ENCODE assay signal across 9 mouse cellular contexts in the genomic region with DNA sequence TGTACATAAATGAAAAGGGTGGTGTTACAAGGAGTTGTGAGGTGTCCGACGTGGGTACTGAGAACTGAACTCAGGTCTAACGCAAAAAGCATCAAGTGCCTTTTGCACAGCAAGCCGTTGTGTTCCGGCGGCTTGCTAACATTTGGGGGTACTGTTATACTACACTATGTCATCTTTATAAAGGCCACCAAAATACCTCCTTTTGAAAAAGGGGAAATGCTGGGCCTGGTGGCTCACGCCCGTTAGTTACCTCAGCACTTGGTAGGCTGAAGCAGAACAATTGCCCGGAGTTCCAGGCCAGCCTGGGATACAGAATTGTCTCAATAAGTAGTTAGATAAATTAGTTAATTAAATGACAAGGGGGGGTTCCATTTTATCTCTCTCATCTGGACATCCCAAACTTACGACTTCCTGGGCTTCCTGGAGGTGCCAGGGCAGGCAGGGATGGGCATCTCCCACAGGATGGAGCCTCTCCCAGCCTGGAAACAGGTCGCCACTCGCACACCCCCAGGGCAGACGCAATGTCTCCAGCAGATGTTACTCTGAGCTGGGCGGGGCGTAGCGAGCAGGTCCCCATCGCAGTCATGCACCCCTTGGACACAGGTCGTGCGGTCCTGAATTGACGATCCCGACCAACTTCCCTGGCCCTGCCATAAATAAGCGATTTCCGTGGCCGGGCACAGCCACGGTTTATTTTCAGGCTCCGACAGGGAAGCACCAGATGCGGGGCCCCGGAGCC. TPM values are rescaled to one million over a fixed set of nuclear protein-coding genes. Genes with fewer than 3 reads are reported as not detected.
DNase-seq lines count a peak whose midpoint lies in the region; ATAC-seq and TF ChIP-seq lines count a peak whose summit lies in the region.
"Had no signal": no experiment of that assay in that cellular context is flagged by ENCODE, and none has a peak within 500 bp of the region (broad histone marks: within the 10 kb centered on the region; RNA-seq: fewer than 3 reads in every experiment).

No protein-coding gene starts in this region.

- H3K9ac ChIP-seq in heart, postnatal 0 days (replicated peaks; ENCODE audit: low read depth, low read length) = no peak overlapping the region
- H3K9ac ChIP-seq in intestine, postnatal 0 days (ENCODE audit: low read depth, low read length) = no peak overlapping the region

- DNase-seq in heart, postnatal 0 days (ENCODE audit: low spot score) = no peak
- no peak for DNase-seq in heart, adult 11 months
- DNase-seq in thymus, adult 2 months = no peak
- DNase-seq in thymus, postnatal 14 days = no peak
- peak; percentile 60 for DNase-seq in testis, postnatal 10 days (ENCODE audit: low spot score)
- no peak for DNase-seq in gastrocnemius, adult 18-20 months (ENCODE audit: low spot score)
- DNase-seq in gastrocnemius, postnatal 25 days = no peak

- peaks cover 9% of the 10 kb centered on the region; the same call in 1 of the 2 replicates for H3K4me1 ChIP-seq in heart, postnatal 0 days (ENCODE audit: control insufficient read depth, insufficient read depth)
- H3K4me1 ChIP-seq in thymus, adult 2 months (replicated peaks; ENCODE audit: control insufficient read depth, insufficient read depth, low read length) = peaks cover 37% of the 10 kb centered on the region
- 0 out of 2 replicates have a peak, but pooled peaks cover 2% of the 10 kb centered on the region for H3K4me1 ChIP-seq in intestine, postnatal 0 days (replicated peaks; ENCODE audit: control insufficient read depth, insufficient read depth, low read length)

- H3K27me3 ChIP-seq in heart, postnatal 0 days (ENCODE audit: control insufficient read depth, insufficient read depth, low read length) = no peaks in the 10 kb centered on the region
- no peaks in the 10 kb centered on the region for H3K27me3 ChIP-seq in thymus, adult 2 months (ENCODE audit: control insufficient read depth, insufficient read depth, low read length)
- H3K27me3 ChIP-seq in intestine, postnatal 0 days (replicated peaks; ENCODE audit: control insufficient read depth, insufficient read depth, low read length) = no peaks in the 10 kb centered on the region

- H3K9me3 ChIP-seq in heart, postnatal 0 days (replicated peaks; ENCODE audit: control insufficient read depth, low read length) = no peaks in the 10 kb centered on the region
- H3K9me3 ChIP-seq in intestine, postnatal 0 days (ENCODE audit: control insufficient read depth) = no peaks in the 10 kb centered on the region

- H3K4me2 ChIP-seq in heart, postnatal 0 days (ENCODE audit: low read depth, low read length) = no peak overlapping the region
- peak overlapping the region; percentile 66 for H3K4me2 ChIP-seq in intestine, postnatal 0 days (replicated peaks; ENCODE audit: low read depth)

- TF ChIP-seq EP300 in heart, postnatal 0 days (IDR thresholded peaks at IDR 0.05; ENCODE audit: low read depth) = no peak

- ATAC-seq in heart, postnatal 0 days (ENCODE audit: insufficient read depth, low read depth) = no peak
- peak; percentile 23 for ATAC-seq in intestine, postnatal 0 days

- TF ChIP-seq POLR2A in thymus, adult 2 months (IDR thresholded peaks at IDR 0.05; ENCODE audit: control insufficient read depth, extremely low read depth, insufficient read depth, low read length, poor library complexity) = no peak

- WGBS in heart, postnatal 0 days = 90% methylated on average over 28 of the region's 28 CpGs
- 95% methylated on average over 28 of the region's 28 CpGs for WGBS in thymus, adult 2 months
- 84% methylated on average over 28 of the region's 28 CpGs for WGBS in intestine, postnatal 0 days

- H3K36me3 ChIP-seq in heart, postnatal 0 days (replicated peaks; ENCODE audit: control insufficient read depth, insufficient read depth, low read length) = no peaks in the 10 kb centered on the region
- H3K36me3 ChIP-seq in thymus, adult 2 months (ENCODE audit: control insufficient read depth, insufficient read depth, low read length) = no peaks in the 10 kb centered on the region
- H3K36me3 ChIP-seq in intestine, postnatal 0 days (ENCODE audit: control insufficient read depth, insufficient read depth) = no peaks in the 10 kb centered on the region

- H3K27ac ChIP-seq in heart, postnatal 0 days (ENCODE audit: low read depth) = 0 out of 2 replicates have a peak overlapping the region, but pooled peaks have one; percentile 27
- peak overlapping the region; percentile 89 for H3K27ac ChIP-seq in thymus, adult 2 months (ENCODE audit: control insufficient read depth, insufficient read depth, low read length)
- H3K27ac ChIP-seq in intestine, postnatal 0 days (ENCODE audit: low read depth, low read length) = 0 out of 2 replicates have a peak overlapping the region, but pooled peaks have one; percentile 5

- H3K4me3 ChIP-seq in heart, postnatal 0 days (ENCODE audit: low read depth, low read length) = no peak overlapping the region; the same call in 1 of the 2 replicates
- no peak overlapping the region for H3K4me3 ChIP-seq in thymus, adult 2 months (ENCODE audit: control insufficient read depth, insufficient read depth, low read length)
- no peak overlapping the region for H3K4me3 ChIP-seq in intestine, postnatal 0 days (ENCODE audit: low read depth, low read length)

- no peak for TF ChIP-seq CTCF in heart, postnatal 0 days (IDR thresholded peaks at IDR 0.05; ENCODE audit: low read depth)
- TF ChIP-seq CTCF in thymus, adult 2 months (IDR thresholded peaks at IDR 0.05; ENCODE audit: borderline replicate concordance, control insufficient read depth, extremely low read depth, insufficient read depth, low read length, poor library complexity) = no peak
- TF ChIP-seq CTCF in intestine, postnatal 0 days (IDR thresholded peaks at IDR 0.05; ENCODE audit: low read depth) = no peak

RNA-seq across cellular contexts. Expression of a gene that starts 3.3 kb away (rescaled TPM):
- total RNA-seq in heart, postnatal 0 days (2014; rRNA removed; ENCODE audit: low replicate concordance) = 5.0 TPM in 1 of 2 replicates, not detected in the other
- polyA plus RNA-seq in heart, postnatal 0 days (2015; fragmentation: Nextera tagmentation; extraction: Ambion mirVana) = 2.2 and 3.9 TPM in 2 replicates
- 13.0 and 15.5 TPM in 2 replicates for polyA plus RNA-seq in thymus, adult 2 months (2012; rRNA removed)
- polyA plus RNA-seq in intestine, postnatal 0 days (2015; fragmentation: Nextera tagmentation; extraction: Ambion mirVana) = 1.0 and 2.0 TPM in 2 replicates
- total RNA-seq in gastrocnemius, adult 18-20 months (2021) = under 1 TPM in 1 of 2 experiments, not detected in 1; 0.66 TPM
- total RNA-seq in gastrocnemius, postnatal 25 days (2021) = not detected
- total RNA-seq: liver, adult 2 months had no signal
- polyA plus RNA-seq: liver, adult 2 months had no signal

RNA-seq across cellular contexts. Expression of a gene that starts 14.3 kb away (rescaled TPM):
- not detected in 2 replicates for total RNA-seq in heart, postnatal 0 days (2014; rRNA removed; ENCODE audit: low replicate concordance)
- polyA plus RNA-seq in heart, postnatal 0 days (2015; fragmentation: Nextera tagmentation; extraction: Ambion mirVana) = 0.26 TPM in 2 replicates
- polyA plus RNA-seq in thymus, adult 2 months (2012; rRNA removed) = 0.20 and 1.00 TPM in 2 replicates
- 0.25 and 0.37 TPM in 2 replicates for polyA plus RNA-seq in intestine, postnatal 0 days (2015; fragmentation: Nextera tagmentation; extraction: Ambion mirVana)
- under 1 TPM; 0.09 TPM for total RNA-seq in gastrocnemius, adult 18-20 months (2021)
- total RNA-seq in gastrocnemius, postnatal 25 days (2021) = under 1 TPM in 1 of 2 experiments, not detected in 1; 0.10 TPM
- total RNA-seq: liver, adult 2 months had no signal

RNA-seq across cellular contexts. Expression of a gene that starts 33.3 kb away (rescaled TPM):
- 2.3 and 24.1 TPM in 2 replicates for total RNA-seq in heart, postnatal 0 days (2014; rRNA removed; ENCODE audit: low replicate concordance)
- polyA plus RNA-seq in heart, postnatal 0 days (2015; fragmentation: Nextera tagmentation; extraction: Ambion mirVana) = 30.9 and 36.0 TPM in 2 replicates
- polyA plus RNA-seq in thymus, adult 2 months (2012; rRNA removed) = 23.2 and 29.7 TPM in 2 replicates
- 2,376 and 2,464 TPM in 2 replicates for polyA plus RNA-seq in intestine, postnatal 0 days (2015; fragmentation: Nextera tagmentation; extraction: Ambion mirVana)
- total RNA-seq in gastrocnemius, adult 18-20 months (2021) = 1 to 10 TPM; 1.7 to 3.9 TPM
- total RNA-seq in gastrocnemius, postnatal 25 days (2021) = 1 to 10 TPM; 3.2 to 5.4 TPM

RNA-seq across cellular contexts. Expression of a gene that starts 41.9 kb away (rescaled TPM):
- 483 and 823 TPM in 2 replicates for total RNA-seq in heart, postnatal 0 days (2014; rRNA removed; ENCODE audit: low replicate concordance)
- polyA plus RNA-seq in heart, postnatal 0 days (2015; fragmentation: Nextera tagmentation; extraction: Ambion mirVana) = 806 and 928 TPM in 2 replicates
- polyA plus RNA-seq in thymus, adult 2 months (2012; rRNA removed) = 287 and 359 TPM in 2 replicates
- 402 and 426 TPM in 2 replicates for polyA plus RNA-seq in intestine, postnatal 0 days (2015; fragmentation: Nextera tagmentation; extraction: Ambion mirVana)
- total RNA-seq in gastrocnemius, adult 18-20 months (2021) = 100 to 1,000 TPM; 227 to 344 TPM
- total RNA-seq in gastrocnemius, postnatal 25 days (2021) = 100 to 1,000 TPM; 185 to 241 TPM

RNA-seq across cellular contexts. Expression of a gene that starts 58.6 kb away (rescaled TPM):
- total RNA-seq in heart, postnatal 0 days (2014; rRNA removed; ENCODE audit: low replicate concordance) = 259 and 275 TPM in 2 replicates
- polyA plus RNA-seq in heart, postnatal 0 days (2015; fragmentation: Nextera tagmentation; extraction: Ambion mirVana) = 149 and 171 TPM in 2 replicates
- polyA plus RNA-seq in thymus, adult 2 months (2012; rRNA removed) = 562 and 568 TPM in 2 replicates
- 144 and 152 TPM in 2 replicates for polyA plus RNA-seq in intestine, postnatal 0 days (2015; fragmentation: Nextera tagmentation; extraction: Ambion mirVana)
- total RNA-seq in gastrocnemius, adult 18-20 months (2021) = 100 to 1,000 TPM; 110 to 131 TPM
- total RNA-seq in gastrocnemius, postnatal 25 days (2021) = 100 to 1,000 TPM; 118 to 120 TPM

Comparison
In these comparisons a context has a peak if more than half of its experiments do, and no peak if none do; other contexts are left out.
1. H3K27ac ChIP-seq: peak in every context shown above with its lines; median percentile 89 in thymus, adult 2 months; 27 in heart, postnatal 0 days; 5 in intestine, postnatal 0 days.